Mouse (Mus musculus) CH12.LX (cell line): ENCODE results near the gene Abi3bp. TPM values are rescaled to one million over a fixed set of nuclear protein-coding genes. Genes with fewer than 3 reads are reported as not detected.

ENCODE experiments used
- DNase-seq: peaks from one replicate; pipeline ENCODE4 v3.0.0-alpha.2; 2013; ENCODE audit errors: extremely low read depth
- H3K27ac ChIP-seq: 2 replicates; pipeline ENCODE4 v1.5.1; 2012; ENCODE audit warnings: low read depth, mild to moderate bottlenecking, control low read depth, moderate library complexity; ENCODE audit not compliant: insufficient read depth
- H3K27me3 ChIP-seq: replicated peaks from 2 replicates; pipeline ENCODE3; 2012; ENCODE audit warnings: inconsistent platforms
- H3K36me3 ChIP-seq, 2 experiments: replicated peaks in 1 of 2; 2 replicates each; pipeline versions ENCODE3 to v1.6.1; 2012; ENCODE audit warnings: inconsistent platforms in 1 of 2, low read length in 1 of 2, mild to moderate bottlenecking in 1 of 2, mixed read lengths in 1 of 2, moderate library complexity in 1 of 2; ENCODE audit not compliant: control insufficient read depth in 1 of 2, insufficient read depth in 1 of 2
- H3K4me1 ChIP-seq, 2 experiments: 2 replicates each; pipeline ENCODE4 v1.6.1; 2012; ENCODE audit warnings: inconsistent platforms in 1 of 2, moderate library complexity in 1 of 2; ENCODE audit not compliant: insufficient read depth in 2 of 2, control insufficient read depth in 1 of 2
- H3K4me2 ChIP-seq: 2 replicates; pipeline ENCODE4 v1.6.1; 2012; ENCODE audit warnings: low read depth, mild to moderate bottlenecking, control low read depth; ENCODE audit not compliant: poor library complexity, insufficient read depth, severe bottlenecking
- H3K4me3 ChIP-seq, 3 experiments: fragments of 150-350 bp in 1 of 3; sonication (generic) in 1 of 3; replicated peaks in 1 of 3; 2 replicates each; pipeline versions ENCODE3 to v1.5.1; 2011 to 2012; ENCODE audit warnings: low read depth in 2 of 3, low read length in 2 of 3, mild to moderate bottlenecking in 2 of 3, moderate library complexity in 2 of 3, control low read depth in 1 of 3, improper control_type of control experiment in 1 of 3, inconsistent platforms in 1 of 3, mixed read lengths in 1 of 3; ENCODE audit not compliant: poor library complexity in 1 of 3
- H3K79me2 ChIP-seq: replicated peaks from 2 replicates; pipeline ENCODE4 v1.6.1; 2012; ENCODE audit warnings: mild to moderate bottlenecking, moderate library complexity; ENCODE audit not compliant: control insufficient read depth, poor library complexity, insufficient read depth, severe bottlenecking; ENCODE audit errors: extremely low read depth
- H3K9ac ChIP-seq: 2 replicates; pipeline ENCODE4 v1.6.1; 2012; ENCODE audit warnings: low read depth, mild to moderate bottlenecking, control low read depth, moderate library complexity; ENCODE audit not compliant: insufficient read depth
- H3K9me3 ChIP-seq: replicated peaks from 2 replicates; pipeline ENCODE3; 2012; ENCODE audit warnings: low read length, inconsistent platforms, mixed read lengths
- GABPA ChIP-seq: IDR thresholded peaks from 2 replicates; pipeline ENCODE4 v1.6.1; 2012; ENCODE audit warnings: low read depth, low read length, improper control_type of control experiment, inconsistent platforms; ENCODE audit not compliant: insufficient replicate concordance
- IRF4 ChIP-seq: IDR thresholded peaks from 2 replicates; pipeline ENCODE4 v1.6.1; 2014; ENCODE audit warnings: low read depth, mild to moderate bottlenecking, inconsistent platforms, low read length, improper control_type of control experiment
- JUN ChIP-seq: IDR thresholded peaks from 2 replicates; pipeline ENCODE4 v1.6.1; 2011; ENCODE audit warnings: low read depth, mild to moderate bottlenecking, low read length, improper control_type of control experiment, moderate library complexity; ENCODE audit not compliant: insufficient read depth
- MAFK ChIP-seq: IDR thresholded peaks from 2 replicates; pipeline ENCODE4 v1.6.1; 2011; ENCODE audit warnings: low read length, improper control_type of control experiment; ENCODE audit not compliant: insufficient replicate concordance
- MAX ChIP-seq: IDR thresholded peaks from 2 replicates; pipeline ENCODE4 v1.6.1; 2011; ENCODE audit warnings: low read length, improper control_type of control experiment
- MAZ ChIP-seq: IDR thresholded peaks from 2 replicates; pipeline ENCODE4 v1.6.1; 2012; ENCODE audit warnings: low read depth, mild to moderate bottlenecking, inconsistent platforms, low read length, improper control_type of control experiment, moderate library complexity
- MXI1 ChIP-seq: IDR thresholded peaks from 2 replicates; pipeline ENCODE4 v1.6.1; 2011; ENCODE audit warnings: mild to moderate bottlenecking, low read depth, low read length, improper control_type of control experiment
- POLR2AphosphoS2 ChIP-seq: IDR thresholded peaks from 2 replicates; pipeline ENCODE4 v1.6.1; 2011; ENCODE audit warnings: low read depth, low read length, improper control_type of control experiment
- RAD21 ChIP-seq: IDR thresholded peaks from 2 replicates; pipeline ENCODE4 v1.6.1; 2011; ENCODE audit warnings: low read depth, mild to moderate bottlenecking, low read length, improper control_type of control experiment, moderate library complexity
- SMC3 ChIP-seq: IDR thresholded peaks from 2 replicates; pipeline ENCODE4 v1.6.1; 2011; ENCODE audit warnings: low read depth, low read length, improper control_type of control experiment
- TBP ChIP-seq: conservative IDR thresholded peaks from 2 replicates; pipeline ENCODE4 v1.6.1; 2011; ENCODE audit warnings: low read depth, low read length, improper control_type of control experiment
- USF2 ChIP-seq: conservative IDR thresholded peaks from 2 replicates; pipeline ENCODE4 v1.6.1; 2011; ENCODE audit warnings: low read depth, low read length, improper control_type of control experiment
- ZC3H11A ChIP-seq: IDR thresholded peaks from 2 replicates; pipeline ENCODE4 v1.6.1; 2012; ENCODE audit warnings: low read depth, mild to moderate bottlenecking, inconsistent platforms, low read length, improper control_type of control experiment
- ZKSCAN1 ChIP-seq: IDR thresholded peaks from 2 replicates; pipeline ENCODE4 v1.6.1; 2012; ENCODE audit warnings: low read depth, inconsistent platforms, low read length, improper control_type of control experiment, borderline replicate concordance
- ZMIZ1 ChIP-seq: IDR thresholded peaks from 2 replicates; pipeline ENCODE4 v1.6.1; 2012; ENCODE audit warnings: low read depth, mild to moderate bottlenecking, inconsistent platforms, low read length, improper control_type of control experiment
- dilution Hi-C: fragments of 300-500 bp; cut with MboI; formaldehyde crosslinking; loops from 2 replicates; pipeline ENCODE4 v1.14.3; 2020; ENCODE audit warnings: low sequenced_read_pairs; ENCODE audit not compliant: extremely low pct_unique_long_range_greater_than_20kb, extremely low pct_ligation_motif_present
- in situ Hi-C: fragments of 300-500 bp; cut with MboI; formaldehyde crosslinking; loops from 3 replicates; pipeline ENCODE4 v1.14.3; 2019; ENCODE audit warnings: low sequenced_read_pairs, low pct_ligation_motif_present, low pct_unique_long_range_greater_than_20kb, mixed read lengths
- polyA plus RNA-seq: library from polyadenylated mRNA; unstranded; fragments of >175 nt; gene quantifications from 2 replicates; pipeline ENCODE4 v1.2.1, GENCODE M21; 2012; ENCODE audit warnings: low read depth; ENCODE audit not compliant: insufficient read length
- total RNA-seq, 2 experiments: library from RNA; depleted of rRNA; stranded (reverse); fragments of 300-350 nt in 1 of 2; fragments of >200 nt in 1 of 2; gene quantifications; 2 replicates each; pipeline ENCODE4 v1.2.3; 2012 to 2014

Abi3bp gene
- total and polyA plus RNA-seq, 3 experiments = 0.13 TPM; not detected in 2

GRCm38 (mm10) chr16:56602394-56602793, 124.7 kb downstream of the Abi3bp start:
- Histone ChIP-seq H3K4me3 (no peak overlapping the region), H3K79me2 (no peaks in the 10 kb centered on the region), H3K4me1 (no peaks in the 10 kb centered on the region), H3K9ac (no peak overlapping the region), H3K36me3 (no peaks in the 10 kb centered on the region), H3K27me3 (no peaks in the 10 kb centered on the region), H3K27ac (no peak overlapping the region), H3K9me3 (no peaks in the 10 kb centered on the region), H3K4me2 (no peak overlapping the region)
- dilution Hi-C loops (no loop called here), in situ Hi-C loops (no loop called here)
- DNase-seq = no peak
- TF ChIP-seq ZMIZ1 (no peak), USF2 (no peak), POLR2AphosphoS2 (no peak), MXI1 (no peak), RAD21 (no peak), MAZ (no peak), TBP (no peak)

- Histone ChIP-seq H3K4me1 (peaks cover 2% of the 10 kb centered on the region in 2 experiments; a peak in 1 of 4 replicates), H3K79me2 (no peaks in the 10 kb centered on the region), H3K4me2 (peak overlapping the region; percentile 4; the same call in 1 of the 2 replicates), H3K27me3 (no peaks in the 10 kb centered on the region), H3K36me3 (no peaks in the 10 kb centered on the region), H3K9me3 (no peaks in the 10 kb centered on the region), H3K27ac (no peak overlapping the region), H3K9ac (no peak overlapping the region), H3K4me3 (no peak overlapping the region)
- no peak for DNase-seq
- in situ Hi-C loops (no loop called here), dilution Hi-C loops (no loop called here)
- TF ChIP-seq MAX = no peak
- no peak for TF ChIP-seq JUN
- TF ChIP-seq MAFK = no peak
- no peak for TF ChIP-seq ZKSCAN1
- TF ChIP-seq ZMIZ1 = no peak
- TF ChIP-seq IRF4 = no peak
- TF ChIP-seq GABPA = no peak
- no peak for TF ChIP-seq SMC3
- no peak for TF ChIP-seq ZC3H11A
These were observed 132.9 kb downstream of the Abi3bp start for GRCm38 (mm10) chr16:56610572-56610971.
